Mouse (Mus musculus): ENCODE data around the gene Padi6. TPM values are rescaled to one million over a fixed set of nuclear protein-coding genes. Genes with fewer than 3 reads are reported as not detected.
A peak's percentile ranks its signal among the peaks of the same experiment; 100 is the strongest.

Padi6 gene
- total RNA-seq, 2 experiments from 2014 or later = not detected

DNA sequence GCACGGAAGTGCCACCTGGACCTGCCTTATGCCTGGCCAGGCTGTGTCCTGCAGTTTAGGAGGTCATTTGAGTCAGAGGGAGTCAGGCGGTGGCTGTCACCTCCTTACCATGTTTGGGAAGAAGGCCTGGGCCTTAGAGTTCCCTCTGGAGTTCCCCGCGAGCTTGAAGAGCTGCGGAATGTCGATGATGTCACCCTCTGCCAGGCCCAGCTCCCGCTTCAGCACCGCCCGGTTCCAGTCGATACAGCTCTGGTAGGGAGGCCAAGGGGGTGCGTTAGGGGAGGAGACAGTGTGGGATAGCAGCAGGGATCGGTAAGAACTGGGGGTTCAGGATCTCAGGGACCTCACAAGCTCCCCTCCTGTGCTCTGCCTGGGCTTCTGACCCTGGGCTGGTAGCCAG, 5.5 kb upstream of the Padi6 start:
- DNase-seq = peak; percentile 56

- peak; percentile 70 for DNase-seq
These were observed 2.2 kb upstream of the Padi6 start for GRCm38 (mm10) chr4:140744654-140745053.

- DNase-seq = no peak
These were observed 643 bp upstream of the Padi6 start for GRCm38 (mm10) chr4:140743086-140743485.

DNA sequence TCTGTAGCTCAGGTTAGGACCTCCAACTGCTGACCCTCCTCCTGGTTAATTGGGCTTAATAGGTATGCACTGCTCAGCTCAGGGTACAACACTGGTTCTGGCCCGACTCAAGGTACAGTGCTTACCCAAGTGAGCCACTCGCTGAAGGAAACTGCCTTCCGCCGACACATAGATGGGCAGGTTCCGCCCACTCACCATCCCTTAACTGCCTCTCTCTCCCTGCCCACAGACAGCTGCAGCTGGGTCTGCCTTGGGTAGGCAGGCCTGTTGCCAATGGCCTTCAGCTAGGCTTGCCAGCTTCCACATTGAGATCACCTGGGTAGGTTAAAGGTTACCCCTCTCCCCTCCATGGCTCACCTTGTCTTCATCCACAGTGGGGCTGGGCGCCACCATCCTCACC, 1.0 kb downstream of the Padi6 start:
- DNase-seq = no peak

GRCm38 (mm10) chr4:140740655-140741054, 1.8 kb downstream of the Padi6 start:
- no peak for DNase-seq

GRCm38 (mm10) chr4:140732871-140733270, 9.6 kb downstream of the Padi6 start:
- no peak for DNase-seq

DNA sequence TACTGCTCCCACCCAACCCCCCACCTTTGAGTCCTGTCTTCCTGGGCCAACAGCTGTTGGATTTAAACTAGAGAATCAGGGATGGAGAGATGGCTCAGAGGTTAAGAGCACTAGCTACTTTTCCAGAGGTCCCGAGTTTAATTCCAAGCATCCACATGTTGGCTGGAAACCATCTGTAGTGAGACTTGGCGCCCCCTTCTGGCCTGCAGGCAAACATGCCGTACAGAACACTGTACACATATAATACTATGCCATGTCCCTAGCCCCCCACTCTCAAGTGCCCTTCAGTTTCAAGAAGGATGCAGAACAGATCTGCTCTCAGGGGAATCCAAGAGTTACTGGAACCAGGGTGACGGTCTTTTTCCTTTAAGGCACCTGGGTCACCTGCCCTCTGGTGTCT, 10.8 kb downstream of the Padi6 start:
- no peak for DNase-seq

- DNase-seq = no peak
These were observed 15.5 kb downstream of the Padi6 start for GRCm38 (mm10) chr4:140726907-140727306.

- DNase-seq = no peak
These were observed 17.7 kb downstream of the Padi6 start for GRCm38 (mm10) chr4:140724739-140725138.

DNA sequence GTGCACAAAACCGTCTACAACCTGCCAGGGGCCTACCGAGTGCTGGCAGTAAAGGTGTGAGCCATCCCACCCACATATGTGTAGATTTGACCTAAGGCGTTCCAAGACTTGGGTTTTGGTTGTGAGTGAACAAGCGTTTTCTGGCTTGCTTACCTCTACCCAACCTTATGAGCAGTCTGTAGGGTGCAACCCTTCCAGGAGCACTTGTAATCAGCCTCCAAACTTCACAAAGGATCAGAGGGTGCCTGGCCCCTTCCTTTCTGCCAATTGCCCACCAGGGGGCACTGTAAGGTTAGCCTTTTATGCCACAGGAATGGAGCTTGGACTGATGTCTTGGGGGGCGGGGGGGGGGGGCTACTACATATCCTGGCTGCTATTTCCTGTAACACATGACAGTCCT, 18.6 kb downstream of the Padi6 start:
- peak; percentile 63 for DNase-seq

- DNase-seq = no peak
These were observed 19.3 kb downstream of the Padi6 start for GRCm38 (mm10) chr4:140723192-140723591.

DNA sequence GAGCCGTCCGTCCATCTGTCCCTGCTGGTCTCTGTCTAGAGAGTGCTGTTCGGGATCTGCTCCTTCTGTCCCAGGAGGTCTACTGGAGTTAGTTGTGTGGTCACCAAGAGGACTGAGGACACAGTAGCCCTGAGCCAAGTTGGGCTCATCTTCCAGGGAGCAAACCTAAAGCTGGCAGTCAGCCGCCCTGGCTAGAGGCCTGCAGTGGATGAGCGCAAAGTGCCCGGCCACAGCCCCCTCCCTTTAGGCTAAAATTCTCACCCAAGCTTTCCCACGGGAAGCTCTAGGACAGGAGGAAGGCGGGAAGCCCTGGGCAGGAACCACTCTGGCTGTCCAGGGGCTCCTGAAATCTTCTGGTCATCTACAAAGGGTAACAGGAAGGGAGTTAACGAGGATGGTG, 19.7 kb downstream of the Padi6 start:
- DNase-seq = no peak

DNA sequence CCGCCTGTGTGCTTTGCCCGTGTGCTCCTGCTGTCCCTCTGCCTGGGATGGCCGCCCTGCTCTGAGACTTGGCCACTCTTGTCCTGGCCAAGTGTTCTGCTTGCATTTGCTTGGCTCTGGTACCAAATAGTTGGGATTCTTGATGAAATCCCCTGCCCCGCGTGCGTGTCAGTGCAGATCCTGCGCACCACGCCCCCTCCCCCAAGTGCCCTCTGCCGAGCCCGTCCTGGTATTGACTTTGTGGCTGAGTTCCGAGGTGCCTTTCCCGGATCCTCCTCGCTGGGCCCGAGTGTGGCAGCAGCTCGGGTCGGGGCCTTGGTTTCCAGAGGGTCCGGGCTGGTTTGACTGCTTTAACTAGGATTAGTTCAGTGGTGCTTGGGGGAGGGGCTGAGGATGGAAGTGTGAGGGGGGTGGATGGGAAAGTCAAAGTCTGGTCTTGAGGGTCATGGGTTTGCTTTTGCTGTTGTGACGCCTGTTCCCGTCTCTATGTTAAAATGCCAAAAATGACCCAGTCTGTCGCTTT, 20.4 kb downstream of the Padi6 start:
- DNase-seq = no peak

DNA sequence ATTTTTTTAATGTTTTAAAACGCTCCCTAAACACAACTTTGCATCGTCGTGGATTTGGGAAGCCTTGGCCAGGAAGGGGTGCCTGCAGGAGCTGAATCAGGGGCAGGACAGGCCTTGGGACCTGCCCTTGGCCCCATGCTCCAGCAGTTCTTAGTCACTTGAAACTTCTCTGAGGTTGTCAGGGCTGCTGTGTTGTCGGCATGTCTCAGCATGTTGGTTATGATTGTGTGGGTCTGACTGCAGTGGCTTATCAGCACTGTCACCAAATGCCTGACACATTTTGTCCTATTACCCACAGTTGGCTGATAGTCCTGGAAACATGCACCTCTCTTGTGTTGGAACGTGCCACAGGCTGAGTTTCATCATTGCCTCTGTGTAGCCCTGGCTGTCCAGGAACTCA, 22.4 kb downstream of the Padi6 start:
- DNase-seq = no peak

DNA sequence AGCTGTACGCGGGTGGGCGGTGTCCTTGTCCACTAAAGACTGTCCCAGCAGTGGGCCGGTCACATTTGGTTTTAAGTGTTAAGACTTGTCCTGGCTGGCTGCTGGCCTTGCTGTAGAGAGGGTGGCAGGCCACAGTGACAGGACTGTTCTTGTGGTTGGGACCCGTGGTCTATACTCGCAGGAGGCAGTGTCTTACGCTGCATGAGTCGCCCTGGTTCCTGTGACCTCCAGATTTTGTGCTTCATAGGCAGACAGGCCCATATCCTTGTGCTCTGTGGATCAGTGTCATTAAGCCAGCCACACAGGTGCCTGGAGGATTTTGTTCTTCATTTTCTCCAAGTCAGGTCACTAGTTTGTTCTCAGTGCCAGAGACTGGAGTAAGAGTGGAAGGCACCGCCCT, 24.0 kb downstream of the Padi6 start:
- no peak for DNase-seq

- no peak for DNase-seq
These were observed 25.4 kb downstream of the Padi6 start for GRCm38 (mm10) chr4:140716994-140717393.

- DNase-seq = no peak
These were observed 27.9 kb downstream of the Padi6 start for GRCm38 (mm10) chr4:140714586-140714985.

- DNase-seq = peak; percentile 98
These were observed 28.7 kb downstream of the Padi6 start for GRCm38 (mm10) chr4:140713480-140714365.

DNA sequence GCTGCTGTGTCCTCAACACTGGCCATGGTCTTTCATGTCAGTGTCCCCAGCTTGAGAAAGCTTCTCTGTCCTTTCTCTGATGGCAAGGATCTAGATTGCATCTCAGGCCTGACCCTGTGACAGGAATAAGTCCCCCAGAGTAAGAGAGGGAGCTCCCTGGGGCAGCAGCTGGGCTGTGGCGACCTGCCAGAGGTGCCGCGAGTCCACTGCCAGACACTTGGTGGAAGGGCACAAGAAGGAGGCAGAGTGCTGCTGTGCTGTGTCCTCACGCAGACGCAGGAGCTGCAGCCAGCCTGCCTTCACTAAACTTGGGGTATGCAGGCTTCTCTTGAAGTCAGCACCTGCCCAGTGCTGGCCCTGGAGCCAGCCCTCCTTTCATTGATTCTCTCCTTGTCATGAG, 31.1 kb downstream of the Padi6 start:
- peak; percentile 37 for DNase-seq

DNA sequence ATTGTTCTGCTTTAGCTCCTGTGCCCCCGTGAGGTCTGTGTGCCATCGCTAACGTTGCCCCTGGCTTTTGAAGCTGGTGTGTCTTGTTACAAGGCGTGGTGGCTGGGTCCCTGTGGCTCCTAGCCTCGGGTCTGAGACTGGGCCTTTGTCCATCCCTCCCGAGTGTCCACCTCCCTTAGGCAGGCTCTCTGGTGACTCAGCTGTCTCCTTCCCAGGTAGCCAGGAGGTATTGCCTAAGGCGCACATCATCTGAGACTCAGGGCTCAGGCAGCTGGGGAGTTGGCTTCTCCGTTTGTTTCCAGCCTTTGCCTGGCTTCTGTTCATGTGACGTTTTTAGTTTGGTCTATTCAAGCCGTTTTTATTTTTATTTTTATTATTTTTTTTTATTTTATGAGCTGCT, 31.7 kb downstream of the Padi6 start:
- no peak for DNase-seq

DNA sequence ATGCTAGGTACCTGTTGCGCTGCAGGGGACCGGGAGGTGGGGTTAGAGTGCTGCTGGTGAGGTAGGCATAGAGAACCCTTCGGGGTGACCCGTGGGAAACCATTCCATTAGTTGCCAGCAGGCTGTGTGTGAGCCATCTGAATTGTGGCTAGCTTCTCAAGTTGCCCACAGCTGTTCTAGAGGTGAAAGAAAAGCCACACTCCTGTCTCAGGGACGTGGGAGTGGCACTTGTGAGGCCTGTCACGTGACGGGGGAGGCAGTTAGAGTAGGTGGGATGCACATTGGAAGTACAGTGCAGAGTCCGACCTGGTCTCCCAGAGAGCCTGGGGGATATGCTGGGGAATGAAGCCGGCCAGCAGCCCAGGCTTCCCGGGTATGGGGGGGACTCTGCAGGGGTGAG, 32.8 kb downstream of the Padi6 start:
- DNase-seq = no peak

- DNase-seq = no peak
These were observed 33.3 kb downstream of the Padi6 start for GRCm38 (mm10) chr4:140709111-140709510.

GRCm38 (mm10) chr4:140708297-140708927, 34.0 kb downstream of the Padi6 start:
- no peak for DNase-seq

GRCm38 (mm10) chr4:140707615-140708014, 34.8 kb downstream of the Padi6 start:
- no peak for DNase-seq
